Mouse (Mus musculus): ENCODE measurements around the gene Rassf1. TPM values are rescaled to one million over a fixed set of nuclear protein-coding genes. Genes with fewer than 3 reads are reported as not detected.

Rassf1 gene
- polyA plus RNA-seq, 1 experiment from 2014 or later, result 41.1 TPM

- Histone ChIP-seq H3K36me3 (peaks cover 31% of the 10 kb centered on the region), H3K4me2 (replicated peaks) (peak within 1 kb of the TSS; percentile 28), H3K9ac (replicated peaks) (peak within 1 kb of the TSS; percentile 32; the same call in 1 of the 2 replicates), H3K27ac (replicated peaks) (peak within 1 kb of the TSS; percentile 66), H3K4me3 (peak within 1 kb of the TSS; percentile 29), H3K9me3 (no peaks in the 10 kb centered on the region), H3K4me1 (peaks cover 40% of the 10 kb centered on the region), H3K27me3 (no peaks in the 10 kb centered on the region)
- ATAC-seq (replicated peaks), result peak; percentile 36
- WGBS, result 28% methylated on average over 16 of the region's 16 CpGs
Observed at GRCm38 (mm10) chr9:107576357-107577107, 25.2 kb downstream of the Rassf1 start, which contains the start of gene Hyal1. Gene Hyal1 (plus strand): TSS chr9:107576927.

- no peak overlapping the region for H3K4me2 ChIP-seq (replicated peaks)
- no peak overlapping the region for H3K27ac ChIP-seq (replicated peaks)
- H3K4me1 ChIP-seq, result peaks cover 39% of the 10 kb centered on the region
- peaks cover 18% of the 10 kb centered on the region for H3K36me3 ChIP-seq
- no peak overlapping the region for H3K9ac ChIP-seq (replicated peaks)
- 93% methylated on average over 10 of the region's 10 CpGs for WGBS
- H3K27me3 ChIP-seq, result no peaks in the 10 kb centered on the region
- ATAC-seq (replicated peaks), result no peak
- H3K9me3 ChIP-seq, result no peaks in the 10 kb centered on the region
- H3K4me3 ChIP-seq, result no peak overlapping the region
Observed at GRCm38 (mm10) chr9:107577871-107578270, 26.5 kb downstream of the Rassf1 start.

GRCm38 (mm10) chr9:107578587-107578986 lies 27.2 kb downstream of the Rassf1 start, which contains the start of gene Naa80:
Gene Naa80 (plus strand): TSS chr9:107578887.
- peaks cover 12% of the 10 kb centered on the region for H3K36me3 ChIP-seq
- 86% methylated on average over 3 of the region's 3 CpGs for WGBS
- no peaks in the 10 kb centered on the region for H3K27me3 ChIP-seq
- peak within 1 kb of the TSS; percentile 90 for H3K27ac ChIP-seq (replicated peaks)
- H3K9me3 ChIP-seq, result no peaks in the 10 kb centered on the region
- H3K9ac ChIP-seq (replicated peaks), result no peak within 1 kb of the TSS
- no peak for ATAC-seq (replicated peaks)
- H3K4me3 ChIP-seq, result no peak within 1 kb of the TSS
- peaks cover 39% of the 10 kb centered on the region for H3K4me1 ChIP-seq
- H3K4me2 ChIP-seq (replicated peaks), result peak within 1 kb of the TSS; percentile 81; the same call in 1 of the 2 replicates

GRCm38 (mm10) chr9:107579023-107579900 lies 27.9 kb downstream of the Rassf1 start:
- 90% methylated on average over 14 of the region's 14 CpGs for WGBS
- H3K4me3 ChIP-seq, result no peak overlapping the region
- peak overlapping the region; percentile 81; the same call in 1 of the 2 replicates for H3K4me2 ChIP-seq (replicated peaks)
- no peaks in the 10 kb centered on the region for H3K9me3 ChIP-seq
- no peaks in the 10 kb centered on the region for H3K27me3 ChIP-seq
- peaks cover 8% of the 10 kb centered on the region for H3K36me3 ChIP-seq
- ATAC-seq (replicated peaks), result no peak
- H3K4me1 ChIP-seq, result peaks cover 39% of the 10 kb centered on the region
- H3K9ac ChIP-seq (replicated peaks), result no peak overlapping the region
- H3K27ac ChIP-seq (replicated peaks), result peak overlapping the region; percentile 90

- Histone ChIP-seq H3K9me3 (no peaks in the 10 kb centered on the region), H3K9ac (replicated peaks) (peak within 1 kb of the TSS; percentile 81), H3K4me2 (replicated peaks) (peak within 1 kb of the TSS; percentile 81), H3K4me3 (peak within 1 kb of the TSS; percentile 71), H3K27ac (replicated peaks) (peak within 1 kb of the TSS; percentile 90), H3K27me3 (no peaks in the 10 kb centered on the region), H3K4me1 (peaks cover 39% of the 10 kb centered on the region), H3K36me3 (no peaks in the 10 kb centered on the region)
- ATAC-seq (replicated peaks), result peak; percentile 84
- WGBS, result under 1% methylated on average over 32 of the region's 32 CpGs
Observed at GRCm38 (mm10) chr9:107580501-107581317, 29.4 kb downstream of the Rassf1 start, which contains the start of gene Hyal3. Gene Hyal3 (plus strand): TSS chr9:107580818.

GRCm38 (mm10) chr9:107581584-107581983 lies 30.2 kb downstream of the Rassf1 start:
- Histone ChIP-seq H3K36me3 (no peaks in the 10 kb centered on the region), H3K4me2 (replicated peaks) (peak overlapping the region; percentile 81), H3K27me3 (no peaks in the 10 kb centered on the region), H3K4me3 (peak overlapping the region; percentile 71), H3K9ac (replicated peaks) (peak overlapping the region; percentile 81; the same call in 1 of the 2 replicates), H3K9me3 (no peaks in the 10 kb centered on the region), H3K27ac (replicated peaks) (peak overlapping the region; percentile 90; the same call in 1 of the 2 replicates), H3K4me1 (peaks cover 39% of the 10 kb centered on the region)
- ATAC-seq (replicated peaks), result no peak
- 83% methylated on average over 4 of the region's 4 CpGs for WGBS

- Histone ChIP-seq H3K9me3 (no peaks in the 10 kb centered on the region), H3K9ac (replicated peaks) (no peak overlapping the region), H3K27ac (replicated peaks) (no peak overlapping the region), H3K27me3 (no peaks in the 10 kb centered on the region), H3K4me3 (no peak overlapping the region), H3K4me2 (replicated peaks) (no peak overlapping the region), H3K36me3 (no peaks in the 10 kb centered on the region), H3K4me1 (peaks cover 36% of the 10 kb centered on the region)
- WGBS, result 90% methylated on average over 7 of the region's 7 CpGs
- no peak for ATAC-seq (replicated peaks)
Observed at GRCm38 (mm10) chr9:107582509-107583062, 31.2 kb downstream of the Rassf1 start.

GRCm38 (mm10) chr9:107583174-107583573 lies 31.8 kb downstream of the Rassf1 start:
- H3K9ac ChIP-seq (replicated peaks), result no peak overlapping the region
- no peaks in the 10 kb centered on the region for H3K27me3 ChIP-seq
- H3K27ac ChIP-seq (replicated peaks), result no peak overlapping the region
- peaks cover 37% of the 10 kb centered on the region for H3K4me1 ChIP-seq
- H3K9me3 ChIP-seq, result no peaks in the 10 kb centered on the region
- WGBS, result 91% methylated on average over 14 of the region's 14 CpGs
- no peak overlapping the region for H3K4me3 ChIP-seq
- H3K4me2 ChIP-seq (replicated peaks), result no peak overlapping the region
- ATAC-seq (replicated peaks), result no peak
- no peaks in the 10 kb centered on the region for H3K36me3 ChIP-seq

GRCm38 (mm10) chr9:107586504-107586903 lies 35.1 kb downstream of the Rassf1 start:
- whole genome bisulfite sequencing, result 90% methylated on average over 5 of the region's 5 CpGs
- Histone ChIP-seq H3K27ac (replicated peaks) (no peak overlapping the region), H3K4me2 (replicated peaks) (no peak overlapping the region), H3K4me1 (peaks cover 22% of the 10 kb centered on the region), H3K9me3 (no peaks in the 10 kb centered on the region), H3K9ac (replicated peaks) (no peak overlapping the region), H3K4me3 (no peak overlapping the region), H3K27me3 (no peaks in the 10 kb centered on the region), H3K36me3 (peaks cover 11% of the 10 kb centered on the region; the same call in 1 of the 2 replicates)
- no peak for ATAC-seq (replicated peaks)

GRCm38 (mm10) chr9:107586974-107587832 lies 35.8 kb downstream of the Rassf1 start, which contains the start of gene Ifrd2:
Gene Ifrd2 (plus strand): TSS chr9:107587642.
- peak; percentile 98 for ATAC-seq (replicated peaks)
- Histone ChIP-seq H3K27me3 (no peaks in the 10 kb centered on the region), H3K9ac (replicated peaks) (peak within 1 kb of the TSS; percentile 72), H3K36me3 (peaks cover 15% of the 10 kb centered on the region; the same call in 1 of the 2 replicates), H3K4me2 (replicated peaks) (peak within 1 kb of the TSS; percentile 90), H3K4me3 (peak within 1 kb of the TSS; percentile 87), H3K4me1 (peaks cover 15% of the 10 kb centered on the region), H3K9me3 (no peaks in the 10 kb centered on the region), H3K27ac (replicated peaks) (peak within 1 kb of the TSS; percentile 31; the same call in 1 of the 2 replicates)
- 14% methylated on average over 46 of the region's 46 CpGs for WGBS

Data from forebrain, embryonic 15.5 days (tissue).